Mouse (Mus musculus): ENCODE measurements around the gene Arsb.

- TF ChIP-seq CTCF (IDR thresholded peaks at IDR 0.05; ENCODE audit: control insufficient read depth, insufficient read depth, insufficient read length) (no peak), USF1 (IDR thresholded peaks at IDR 0.05; ENCODE audit: low read depth) (no peak), CEBPB (IDR thresholded peaks at IDR 0.05; ENCODE audit: low read depth) (no peak), MYOD1 (IDR thresholded peaks at IDR 0.05; ENCODE audit: control insufficient read depth, insufficient read length, low read depth) (no peak), MAX (IDR thresholded peaks at IDR 0.05) (no peak), MYOG (IDR thresholded peaks at IDR 0.05; ENCODE audit: control insufficient read depth, extremely low read depth, insufficient read length) (no peak), FOSL1 (IDR thresholded peaks at IDR 0.05; ENCODE audit: insufficient read depth, low read length, poor library complexity, severe bottlenecking) (no peak)
Observed at GRCm38 (mm10) chr13:93938118-93938517, 166.7 kb downstream of the Arsb start.
